Mouse (Mus musculus) thymus, postnatal 4 days (tissue): Measurements from ENCODE around the gene Casp9.

ENCODE experiments used
- DNase-seq: peaks from one replicate; pipeline ENCODE4 v3.0.0; 2021

The Casp9 gene

DNA sequence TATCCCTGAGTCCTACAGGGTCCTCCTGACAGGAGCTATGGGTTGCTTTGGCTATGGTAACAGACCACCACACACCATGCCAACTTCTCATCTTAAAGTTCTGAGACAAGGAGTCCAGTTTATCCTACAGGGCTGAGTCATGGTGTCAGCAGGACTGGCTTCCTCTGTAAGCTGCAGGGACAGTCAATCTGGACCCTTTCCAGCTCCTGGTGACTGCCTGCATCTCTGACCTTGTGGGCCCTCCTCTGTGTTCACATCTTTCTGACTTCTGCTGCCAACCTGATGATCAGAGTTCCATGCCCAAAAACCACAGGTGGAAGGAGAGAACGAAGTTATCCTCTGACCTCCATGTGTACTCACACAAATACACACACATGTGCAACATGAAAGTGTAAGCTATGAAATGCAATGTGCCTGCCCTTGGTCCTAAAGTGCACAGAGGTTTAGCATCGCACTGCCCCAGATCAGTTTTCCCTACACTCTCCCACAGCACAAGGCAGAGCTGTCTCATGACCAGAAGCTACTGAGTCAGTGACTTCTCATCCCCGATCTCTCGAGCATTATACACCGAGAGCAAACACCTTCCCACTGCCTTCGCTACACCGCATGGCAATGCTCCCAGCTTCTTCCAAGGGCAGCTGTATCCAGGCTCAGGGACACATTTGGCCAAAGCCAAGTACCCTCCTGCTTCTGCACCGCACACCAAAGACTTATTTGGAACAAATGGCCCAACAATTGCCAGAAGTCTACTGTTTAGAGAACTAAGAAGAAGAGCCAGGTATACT is 12.0 kb upstream of the Casp9 start:
- no peak for DNase-seq

DNA sequence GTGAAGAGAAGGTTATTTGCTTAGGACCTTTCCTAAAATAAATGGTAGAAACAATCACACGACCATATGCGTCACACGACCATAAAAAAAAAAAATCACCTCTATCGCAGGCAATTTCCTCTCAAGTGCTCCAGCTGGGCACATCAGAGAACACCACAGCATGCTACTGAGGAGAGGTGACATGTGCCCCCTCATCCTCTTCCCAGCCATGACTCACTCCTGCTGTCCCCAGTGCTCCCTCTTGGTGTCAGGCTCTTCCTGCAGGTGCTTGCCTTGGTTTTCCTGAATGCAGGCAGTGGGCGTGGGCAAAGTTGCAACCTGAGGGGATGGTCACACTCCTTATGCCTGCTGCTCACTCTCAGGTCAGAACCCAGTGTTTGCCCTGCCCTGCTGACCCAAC is 8.6 kb upstream of the Casp9 start:
- no peak for DNase-seq

- no peak for DNase-seq
Observed at GRCm38 (mm10) chr4:141786141-141786540, 7.3 kb upstream of the Casp9 start.

DNA sequence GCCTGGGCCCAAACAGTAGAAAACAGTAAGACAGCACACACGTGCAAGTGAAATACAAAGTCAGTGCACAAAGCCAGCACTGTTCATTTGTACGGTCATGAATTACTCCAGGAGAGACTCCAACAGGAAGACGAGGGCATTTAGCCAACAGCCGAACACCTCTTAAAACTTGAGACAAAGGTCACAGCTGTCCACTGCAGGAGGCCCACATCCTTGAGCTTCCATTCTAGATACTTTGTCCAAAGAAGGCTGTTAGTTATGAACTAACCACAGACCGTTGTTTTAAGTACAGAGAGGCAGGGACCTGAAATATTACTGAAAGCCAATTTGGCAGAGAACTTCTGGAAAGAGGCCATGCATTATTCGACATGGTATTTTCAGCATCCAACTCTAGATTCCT is 6.4 kb upstream of the Casp9 start:
- no peak for DNase-seq

- DNase-seq, result no peak
Observed at GRCm38 (mm10) chr4:141787462-141787861, 6.0 kb upstream of the Casp9 start.

DNA sequence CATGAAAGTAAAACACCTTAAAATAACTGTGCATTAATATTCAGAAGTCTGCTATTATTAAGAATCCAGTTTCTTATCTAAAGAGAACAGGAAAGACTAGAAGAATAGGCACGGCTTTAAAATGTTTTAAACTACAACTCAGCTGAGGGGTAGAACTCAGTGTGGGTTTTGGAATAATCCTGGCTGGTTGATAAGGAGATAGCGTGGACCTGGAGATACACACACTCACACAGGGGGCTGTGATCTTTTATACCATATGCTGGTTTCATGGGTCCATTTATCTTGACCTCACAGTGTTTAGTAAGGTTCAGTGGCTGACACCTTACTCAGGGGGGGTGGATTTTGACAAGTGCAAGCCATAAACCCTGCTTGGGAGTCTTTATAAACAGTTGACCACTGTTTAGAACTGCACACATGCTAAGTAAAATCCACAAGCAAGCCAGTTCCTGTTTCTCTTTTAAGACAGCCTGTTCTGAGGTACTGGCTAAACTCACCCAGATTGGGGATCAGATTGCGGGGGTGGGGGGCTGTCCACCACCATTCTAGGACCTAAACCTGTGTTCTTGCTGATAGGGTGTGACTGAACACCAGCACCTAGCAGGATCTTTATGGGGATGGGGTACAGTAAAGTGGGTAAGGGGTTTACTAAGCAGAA is 3.7 kb upstream of the Casp9 start:
- DNase-seq, result no peak

- DNase-seq, result peak; percentile 95
Observed at GRCm38 (mm10) chr4:141790524-141790990, 2.9 kb upstream of the Casp9 start, which contains the start of gene Dnajc16. Gene Dnajc16, minus strand, starts transcription at chr4:141790931.

DNA sequence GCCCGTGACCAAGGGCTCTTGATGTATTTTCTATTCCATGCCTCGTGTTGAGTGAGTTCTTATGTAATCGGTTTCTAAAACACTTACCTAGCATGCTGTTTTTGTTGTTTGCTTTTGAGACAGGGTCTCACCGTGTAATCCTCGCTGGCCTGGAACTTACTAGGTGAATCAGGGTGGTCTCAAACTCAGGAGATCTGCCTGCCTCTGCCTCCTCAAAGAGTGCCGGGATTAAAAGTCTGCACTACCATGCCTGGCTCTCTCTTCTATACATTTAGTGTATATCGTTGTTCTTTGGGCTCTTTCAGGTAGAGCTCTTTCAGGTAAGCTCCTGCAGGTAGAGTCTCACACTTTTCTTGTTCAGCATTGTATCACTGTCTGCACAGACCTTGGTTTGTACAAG is 1.9 kb upstream of the Casp9 start:
- DNase-seq, result no peak

GRCm38 (mm10) chr4:141791951-141792350 is 1.5 kb upstream of the Casp9 start:
- no peak for DNase-seq

GRCm38 (mm10) chr4:141792554-141793281 is 694 bp upstream of the Casp9 start:
- no peak for DNase-seq

DNA sequence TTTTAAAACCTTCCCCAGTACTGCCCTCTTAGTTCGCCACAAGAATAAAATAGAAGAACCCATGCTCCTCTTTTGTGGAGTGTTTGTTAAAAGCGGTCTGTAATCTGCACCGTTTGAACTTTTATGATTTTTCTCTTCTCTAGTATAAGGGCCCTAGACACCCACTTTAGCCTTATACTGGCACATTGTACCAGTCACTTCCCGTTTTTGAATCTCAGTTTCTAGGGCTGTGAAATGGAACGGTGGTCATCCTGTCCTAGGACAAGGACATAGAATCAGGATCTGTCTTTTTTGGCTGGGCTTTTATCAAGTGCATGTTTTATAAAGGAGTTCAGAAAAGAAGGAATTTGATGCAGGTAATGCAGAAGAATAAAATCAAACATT is 732 bp downstream of the Casp9 start:
- no peak for DNase-seq

DNA sequence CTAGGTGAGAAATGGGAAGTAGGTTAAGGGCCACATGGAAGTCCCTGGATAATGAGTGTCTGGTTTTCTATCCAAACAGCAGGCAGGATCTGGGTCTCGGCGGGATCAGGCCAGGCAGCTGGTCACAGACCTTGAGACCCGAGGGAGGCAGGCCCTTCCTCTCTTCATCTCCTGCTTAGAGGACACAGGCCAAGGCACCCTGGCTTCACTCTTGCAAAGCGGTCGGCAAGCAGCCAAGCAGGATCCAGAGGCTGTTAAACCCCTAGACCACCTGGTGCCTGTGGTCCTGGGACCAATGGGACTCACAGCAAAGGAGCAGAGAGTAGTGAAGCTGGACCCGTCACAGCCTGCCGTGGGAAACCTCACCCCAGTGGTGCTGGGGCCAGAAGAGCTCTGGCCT is 2.9 kb downstream of the Casp9 start:
- no peak for DNase-seq

GRCm38 (mm10) chr4:141796954-141797353 is 3.5 kb downstream of the Casp9 start:
- DNase-seq, result no peak

DNA sequence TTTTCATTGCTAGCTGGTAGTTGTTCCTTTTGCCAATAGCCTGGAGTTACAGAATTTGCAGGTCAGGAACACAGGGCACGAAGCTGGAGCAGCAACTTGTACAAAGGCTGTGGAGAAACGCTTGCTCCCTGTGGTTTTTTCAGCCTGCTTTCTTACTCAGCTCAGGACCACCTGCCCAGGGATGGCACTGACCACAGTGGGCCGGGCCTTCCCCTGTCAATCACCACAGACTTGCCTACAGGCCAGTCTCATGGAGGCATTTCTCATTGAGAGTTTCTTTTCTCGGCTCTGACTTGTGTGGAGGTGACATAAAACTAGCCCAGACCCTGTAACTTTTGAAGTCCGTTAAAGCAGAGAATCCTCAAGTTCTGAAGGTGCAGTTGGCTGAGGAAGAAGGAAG is 4.1 kb downstream of the Casp9 start:
- DNase-seq, result no peak

- DNase-seq, result peak; percentile 30
Observed at GRCm38 (mm10) chr4:141804105-141804504, 10.7 kb downstream of the Casp9 start.

DNA sequence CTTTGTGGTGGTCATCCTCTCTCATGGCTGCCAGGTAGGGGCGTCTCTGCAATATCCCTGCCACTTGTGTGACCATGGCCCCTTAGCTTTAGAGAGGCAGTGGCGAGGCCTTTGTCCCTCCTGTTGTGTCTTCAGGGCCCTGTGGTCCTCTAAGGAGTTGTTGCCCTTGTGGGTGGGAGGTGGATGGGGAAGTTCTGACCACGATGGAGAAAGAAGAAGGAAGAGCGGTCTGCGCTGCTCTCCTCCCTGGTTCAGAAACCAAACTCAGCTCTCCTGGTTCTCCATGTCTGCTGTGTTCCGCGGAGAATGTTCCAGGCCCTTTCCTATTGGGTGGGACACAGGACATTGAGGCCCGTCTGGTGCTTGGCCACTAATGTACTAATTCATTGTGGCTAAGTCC is 12.5 kb downstream of the Casp9 start:
- peak; percentile 2 for DNase-seq

DNA sequence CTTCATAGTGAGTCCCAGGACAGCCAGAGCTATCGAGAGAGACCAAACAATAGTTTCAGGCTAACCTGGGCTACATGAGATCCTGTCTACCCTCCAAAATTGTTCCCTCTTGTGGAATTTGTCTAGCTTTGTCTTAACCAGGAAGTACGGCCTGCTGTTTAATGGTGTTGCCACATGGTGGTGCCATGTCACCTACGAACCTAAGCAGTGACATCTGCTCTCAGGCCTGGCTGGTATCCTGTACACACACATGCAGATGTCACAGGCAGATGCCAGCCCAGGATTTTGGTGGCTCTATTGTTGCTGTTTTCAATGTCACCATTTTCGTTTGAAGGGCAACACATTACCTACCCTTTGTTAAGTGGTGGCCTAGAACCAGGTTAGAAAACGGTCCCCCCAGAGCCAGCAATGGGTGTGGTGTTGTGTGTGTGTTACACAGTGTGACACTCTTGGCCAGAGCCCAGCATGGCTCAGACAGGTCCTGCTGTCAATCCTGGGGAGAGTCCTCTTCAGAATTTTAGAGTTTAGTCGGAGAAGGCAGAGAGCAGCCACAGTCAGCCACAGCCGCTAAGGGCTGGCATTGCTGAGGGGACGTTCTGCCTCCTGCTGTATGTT is 16.5 kb downstream of the Casp9 start:
- DNase-seq, result peak; percentile 46

DNA sequence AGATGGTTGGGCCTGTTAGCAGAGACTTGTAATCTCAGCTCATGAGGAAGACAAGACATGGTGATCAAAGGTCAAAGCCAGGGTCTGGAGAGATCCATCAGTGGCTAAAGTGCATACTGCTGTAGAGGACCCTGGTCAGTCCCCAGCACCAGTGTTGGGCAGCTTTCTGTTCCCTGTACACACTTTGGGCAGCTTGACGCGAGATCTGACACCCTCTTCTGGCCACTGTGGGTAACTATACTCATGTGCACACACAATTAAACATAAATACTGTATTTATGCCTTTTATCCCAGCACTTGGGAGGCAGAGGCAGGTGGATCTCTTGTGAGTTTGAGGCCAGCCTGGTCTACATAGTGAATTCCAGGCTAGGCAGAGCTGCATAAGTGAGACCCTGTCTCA is 17.6 kb downstream of the Casp9 start:
- DNase-seq, result peak; percentile 1

DNA sequence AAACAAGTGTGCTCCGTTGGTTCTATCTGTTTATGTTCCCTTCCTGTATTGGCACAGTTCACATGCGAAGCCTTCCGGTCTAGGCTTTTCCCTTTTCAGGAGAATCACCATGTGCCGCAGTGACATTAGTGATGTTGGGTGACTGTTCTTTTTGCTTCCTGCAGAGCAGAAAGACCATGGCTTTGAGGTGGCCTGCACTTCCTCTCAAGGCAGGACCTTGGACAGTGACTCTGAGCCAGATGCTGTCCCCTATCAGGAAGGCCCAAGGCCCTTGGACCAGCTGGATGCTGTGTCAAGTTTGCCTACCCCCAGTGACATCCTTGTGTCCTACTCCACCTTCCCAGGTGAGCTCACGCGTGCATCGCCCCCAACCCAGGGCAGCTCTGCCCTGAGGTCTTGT is 18.0 kb downstream of the Casp9 start:
- peak; percentile 0 for DNase-seq

- no peak for DNase-seq
Observed at GRCm38 (mm10) chr4:141816267-141816666, 22.9 kb downstream of the Casp9 start.

DNA sequence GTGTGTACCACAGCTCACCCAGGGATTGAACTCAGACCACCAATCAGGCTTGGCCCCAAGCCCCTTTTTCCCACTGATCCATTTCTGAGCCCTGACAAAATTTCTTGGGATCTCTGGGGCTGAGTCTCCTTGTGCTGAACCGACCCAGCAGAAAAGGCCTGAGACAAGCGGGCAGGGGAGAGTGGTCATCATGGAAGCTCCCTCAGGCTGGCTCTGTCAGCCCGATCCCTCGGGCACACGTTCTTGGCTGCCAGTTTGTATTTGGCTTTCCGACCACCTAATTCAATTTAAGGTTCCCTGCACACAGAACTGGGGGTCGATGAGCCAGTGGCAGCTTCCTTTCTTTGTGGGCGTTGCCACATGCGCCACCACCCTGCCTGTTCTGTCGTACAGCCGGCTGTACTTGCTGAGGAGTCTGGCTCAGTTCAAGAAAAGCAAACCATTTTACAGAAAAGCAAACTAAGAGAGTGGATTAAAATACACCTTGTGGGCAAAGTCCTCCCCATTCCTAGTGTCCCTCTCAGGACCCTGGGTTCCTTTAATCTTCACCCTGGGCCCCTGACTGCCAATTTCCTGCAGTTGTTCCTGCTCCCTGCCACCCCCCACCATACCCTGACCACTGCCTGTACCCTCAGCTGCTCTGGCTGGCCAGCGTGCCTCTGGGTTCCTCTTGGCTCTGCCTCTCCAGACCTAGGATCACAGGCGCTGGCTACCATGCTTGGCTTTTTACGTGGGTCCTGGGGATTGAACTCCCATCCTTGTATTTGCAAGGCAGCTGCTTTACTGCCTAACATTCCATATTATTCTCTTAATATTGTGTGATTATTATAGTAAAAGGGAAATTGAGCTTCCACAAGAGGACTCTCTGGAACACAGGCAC is 23.6 kb downstream of the Casp9 start:
- no peak for DNase-seq

DNA sequence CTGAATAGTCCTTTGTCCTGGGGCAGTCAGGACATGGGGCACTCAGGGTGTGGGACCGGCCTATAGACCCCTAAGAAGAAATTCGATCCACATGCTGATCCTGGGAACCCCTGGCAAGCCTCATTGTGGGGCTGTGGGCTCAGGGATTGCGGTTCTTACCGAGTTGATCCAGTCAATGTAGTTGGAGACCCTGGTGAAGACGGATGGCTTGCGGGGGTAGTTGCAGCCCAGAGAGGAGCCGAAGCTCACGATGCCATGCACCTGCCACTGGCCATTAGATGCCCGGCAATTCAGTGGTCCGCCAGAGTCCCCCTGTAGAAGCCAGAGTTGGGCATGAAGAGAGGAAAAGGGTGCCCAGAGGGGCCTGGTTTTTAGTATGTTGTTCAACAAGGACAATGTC is 24.3 kb downstream of the Casp9 start:
- peak; percentile 0 for DNase-seq
